Mouse (Mus musculus) bone marrow macrophage, adult 2 months (primary cell): ENCODE measurements around the gene Gm12216.

Source experiments
- CTCF ChIP-seq: IDR thresholded peaks from 2 replicates; pipeline ENCODE4 v1.5.1; 2012; ENCODE audit warnings: low read depth, mild to moderate bottlenecking, low read length, moderate library complexity
- POLR2A ChIP-seq: IDR thresholded peaks from 2 replicates; pipeline ENCODE4 v1.6.1; 2012; ENCODE audit warnings: mild to moderate bottlenecking, low read depth, low read length, borderline replicate concordance

GRCm38 (mm10) chr11:53813001-53813868 lies 45.8 kb downstream of the Gm12216 start:
- TF ChIP-seq POLR2A = no peak
- no peak for TF ChIP-seq CTCF
